Mouse (Mus musculus): ENCODE data around the gene Grap2. TPM values are rescaled to one million over a fixed set of nuclear protein-coding genes. Genes with fewer than 3 reads are reported as not detected.
A peak's percentile ranks its signal among the peaks of the same experiment; 100 is the strongest.

Grap2 gene
- polyA plus RNA-seq, 1 experiment from 2014 or later, result 19.1 TPM

DNA sequence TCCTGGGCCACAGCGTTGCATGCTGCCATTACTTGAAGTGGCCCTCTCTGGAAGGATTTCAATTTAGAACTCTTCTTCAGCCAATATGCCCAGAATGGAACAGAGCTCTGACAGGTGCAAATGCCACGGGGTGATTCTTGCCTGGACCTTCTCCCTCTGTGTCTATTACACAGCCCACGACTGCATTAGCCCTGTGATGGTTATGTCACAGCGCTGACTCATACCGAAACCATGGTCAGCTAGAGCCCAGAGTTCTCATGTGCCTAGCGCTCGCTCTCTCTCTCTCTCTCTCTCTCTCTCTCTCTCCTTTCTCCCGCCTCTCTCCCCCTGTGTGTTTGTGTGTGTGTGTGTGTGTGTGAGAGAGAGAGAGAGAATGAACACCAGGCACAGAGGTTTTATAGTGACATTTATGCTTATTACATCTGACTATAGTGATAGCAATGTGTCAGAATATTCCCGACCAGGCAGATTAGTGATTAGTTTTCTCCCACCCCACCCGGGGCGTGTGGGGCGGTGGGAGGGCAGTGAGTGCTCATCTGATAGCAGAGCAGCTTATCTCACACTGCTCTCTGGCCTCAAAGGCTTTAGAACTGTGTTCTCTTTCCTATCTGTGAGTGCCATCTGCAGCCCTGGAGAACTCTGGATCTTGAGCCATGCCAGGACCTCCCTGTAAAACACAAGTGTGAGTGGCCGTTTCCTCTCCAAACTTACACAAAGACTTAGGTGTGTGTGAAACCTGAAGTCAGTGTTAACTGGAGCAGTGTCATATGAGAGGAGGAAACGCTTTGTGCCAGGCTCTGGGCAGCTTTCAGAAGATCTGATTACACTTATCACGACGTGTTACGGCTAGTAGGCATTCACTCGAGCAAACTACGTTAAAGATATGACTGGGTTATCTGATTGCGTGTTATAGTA, 10.4 kb downstream of the Grap2 start:
- 41% methylated on average over 20 of the region's 20 CpGs for WGBS
- Histone ChIP-seq H3K4me1 (replicated peaks; ENCODE audit: control insufficient read depth, insufficient read depth, low read length) (peaks cover 5% of the 10 kb centered on the region), H3K27me3 (replicated peaks; ENCODE audit: control insufficient read depth, insufficient read depth, low read length) (peaks cover 12% of the 10 kb centered on the region), H3K4me3 (ENCODE audit: low read depth, low read length) (no peak overlapping the region), H3K27ac (ENCODE audit: low read depth, low read length) (no peak overlapping the region), H3K36me3 (ENCODE audit: control insufficient read depth, insufficient read depth, low read length) (no peaks in the 10 kb centered on the region), H3K9me3 (ENCODE audit: control insufficient read depth, low read length) (no peaks in the 10 kb centered on the region), H3K4me2 (peak overlapping the region; percentile 1; the same call in 1 of the 2 replicates), H3K9ac (ENCODE audit: low read depth, low read length) (no peak overlapping the region)
- DNase-seq (ENCODE audit: low spot score), result no peak
- ATAC-seq (replicated peaks; ENCODE audit: low FRiP score), result no peak

GRCm38 (mm10) chr15:80586296-80586695, 13.9 kb downstream of the Grap2 start:
- H3K4me1 ChIP-seq (replicated peaks; ENCODE audit: control insufficient read depth, insufficient read depth, low read length), result peaks cover 5% of the 10 kb centered on the region
- peaks cover 8% of the 10 kb centered on the region for H3K27me3 ChIP-seq (replicated peaks; ENCODE audit: control insufficient read depth, insufficient read depth, low read length)
- DNase-seq (ENCODE audit: low spot score), result no peak
- WGBS, result 52% methylated on average over 4 of the region's 4 CpGs
- ATAC-seq (replicated peaks; ENCODE audit: low FRiP score), result no peak
- no peak overlapping the region for H3K4me3 ChIP-seq (ENCODE audit: low read depth, low read length)
- no peak overlapping the region for H3K4me2 ChIP-seq
- no peak overlapping the region for H3K27ac ChIP-seq (ENCODE audit: low read depth, low read length)
- no peaks in the 10 kb centered on the region for H3K9me3 ChIP-seq (ENCODE audit: control insufficient read depth, low read length)
- no peaks in the 10 kb centered on the region for H3K36me3 ChIP-seq (ENCODE audit: control insufficient read depth, insufficient read depth, low read length)
- no peak overlapping the region for H3K9ac ChIP-seq (ENCODE audit: low read depth, low read length)

- ATAC-seq (replicated peaks; ENCODE audit: low FRiP score), result no peak
- DNase-seq (ENCODE audit: low spot score), result no peak
- Histone ChIP-seq H3K9ac (ENCODE audit: low read depth, low read length) (no peak overlapping the region), H3K36me3 (ENCODE audit: control insufficient read depth, insufficient read depth, low read length) (no peaks in the 10 kb centered on the region), H3K4me3 (ENCODE audit: low read depth, low read length) (no peak overlapping the region), H3K9me3 (ENCODE audit: control insufficient read depth, low read length) (no peaks in the 10 kb centered on the region), H3K27ac (ENCODE audit: low read depth, low read length) (no peak overlapping the region), H3K27me3 (replicated peaks; ENCODE audit: control insufficient read depth, insufficient read depth, low read length) (peaks cover 7% of the 10 kb centered on the region), H3K4me1 (replicated peaks; ENCODE audit: control insufficient read depth, insufficient read depth, low read length) (no peaks in the 10 kb centered on the region), H3K4me2 (no peak overlapping the region)
- 84% methylated on average over 5 of the region's 5 CpGs for WGBS
These were observed 18.2 kb downstream of the Grap2 start for GRCm38 (mm10) chr15:80590641-80591040.

- Histone ChIP-seq H3K9me3 (ENCODE audit: control insufficient read depth, low read length) (no peaks in the 10 kb centered on the region), H3K4me1 (replicated peaks; ENCODE audit: control insufficient read depth, insufficient read depth, low read length) (no peaks in the 10 kb centered on the region), H3K4me3 (ENCODE audit: low read depth, low read length) (no peak overlapping the region), H3K36me3 (ENCODE audit: control insufficient read depth, insufficient read depth, low read length) (no peaks in the 10 kb centered on the region), H3K27ac (ENCODE audit: low read depth, low read length) (no peak overlapping the region), H3K27me3 (replicated peaks; ENCODE audit: control insufficient read depth, insufficient read depth, low read length) (peaks cover 3% of the 10 kb centered on the region; the same call in 1 of the 2 replicates), H3K4me2 (no peak overlapping the region), H3K9ac (ENCODE audit: low read depth, low read length) (no peak overlapping the region)
- DNase-seq (ENCODE audit: low spot score) (no peak), ATAC-seq (replicated peaks; ENCODE audit: low FRiP score) (no peak)
- WGBS, result 85% methylated on average over 6 of the region's 6 CpGs
These were observed 20.3 kb downstream of the Grap2 start for GRCm38 (mm10) chr15:80592737-80593136.

GRCm38 (mm10) chr15:80593877-80594276, 21.5 kb downstream of the Grap2 start:
- Histone ChIP-seq H3K27ac (ENCODE audit: low read depth, low read length) (no peak overlapping the region), H3K9ac (ENCODE audit: low read depth, low read length) (no peak overlapping the region), H3K27me3 (replicated peaks; ENCODE audit: control insufficient read depth, insufficient read depth, low read length) (peaks cover 3% of the 10 kb centered on the region; the same call in 1 of the 2 replicates), H3K36me3 (ENCODE audit: control insufficient read depth, insufficient read depth, low read length) (no peaks in the 10 kb centered on the region), H3K4me2 (no peak overlapping the region), H3K4me1 (replicated peaks; ENCODE audit: control insufficient read depth, insufficient read depth, low read length) (no peaks in the 10 kb centered on the region; the same call in 1 of the 2 replicates), H3K9me3 (ENCODE audit: control insufficient read depth, low read length) (no peaks in the 10 kb centered on the region), H3K4me3 (ENCODE audit: low read depth, low read length) (no peak overlapping the region)
- DNase-seq (ENCODE audit: low spot score), result no peak
- ATAC-seq (replicated peaks; ENCODE audit: low FRiP score), result no peak
- 63% methylated on average over 5 of the region's 5 CpGs for WGBS

GRCm38 (mm10) chr15:80598750-80599149, 26.4 kb downstream of the Grap2 start:
- Histone ChIP-seq H3K27ac (ENCODE audit: low read depth, low read length) (no peak overlapping the region), H3K4me3 (ENCODE audit: low read depth, low read length) (no peak overlapping the region; the same call in 1 of the 2 replicates), H3K4me2 (peak overlapping the region; percentile 52), H3K27me3 (replicated peaks; ENCODE audit: control insufficient read depth, insufficient read depth, low read length) (no peaks in the 10 kb centered on the region), H3K9me3 (ENCODE audit: control insufficient read depth, low read length) (no peaks in the 10 kb centered on the region), H3K9ac (ENCODE audit: low read depth, low read length) (no peak overlapping the region), H3K4me1 (replicated peaks; ENCODE audit: control insufficient read depth, insufficient read depth, low read length) (peaks cover 5% of the 10 kb centered on the region), H3K36me3 (ENCODE audit: control insufficient read depth, insufficient read depth, low read length) (no peaks in the 10 kb centered on the region)
- DNase-seq (ENCODE audit: low spot score), result no peak
- 70% methylated on average over 12 of the region's 12 CpGs for WGBS
- no peak for ATAC-seq (replicated peaks; ENCODE audit: low FRiP score)

GRCm38 (mm10) chr15:80599213-80599750, 26.9 kb downstream of the Grap2 start:
- 27% methylated on average over 16 of the region's 16 CpGs for WGBS
- DNase-seq (ENCODE audit: low spot score) (peak; percentile 40), ATAC-seq (replicated peaks; ENCODE audit: low FRiP score) (peak; percentile 77)
- Histone ChIP-seq H3K4me1 (replicated peaks; ENCODE audit: control insufficient read depth, insufficient read depth, low read length) (peaks cover 5% of the 10 kb centered on the region), H3K9ac (ENCODE audit: low read depth, low read length) (no peak overlapping the region; the same call in 1 of the 2 replicates), H3K36me3 (ENCODE audit: control insufficient read depth, insufficient read depth, low read length) (no peaks in the 10 kb centered on the region), H3K27ac (ENCODE audit: low read depth, low read length) (0 out of 2 replicates have a peak overlapping the region, but pooled peaks have one; percentile 1), H3K9me3 (ENCODE audit: control insufficient read depth, low read length) (no peaks in the 10 kb centered on the region), H3K4me2 (peak overlapping the region; percentile 52), H3K4me3 (ENCODE audit: low read depth, low read length) (no peak overlapping the region; the same call in 1 of the 2 replicates), H3K27me3 (replicated peaks; ENCODE audit: control insufficient read depth, insufficient read depth, low read length) (no peaks in the 10 kb centered on the region)

DNA sequence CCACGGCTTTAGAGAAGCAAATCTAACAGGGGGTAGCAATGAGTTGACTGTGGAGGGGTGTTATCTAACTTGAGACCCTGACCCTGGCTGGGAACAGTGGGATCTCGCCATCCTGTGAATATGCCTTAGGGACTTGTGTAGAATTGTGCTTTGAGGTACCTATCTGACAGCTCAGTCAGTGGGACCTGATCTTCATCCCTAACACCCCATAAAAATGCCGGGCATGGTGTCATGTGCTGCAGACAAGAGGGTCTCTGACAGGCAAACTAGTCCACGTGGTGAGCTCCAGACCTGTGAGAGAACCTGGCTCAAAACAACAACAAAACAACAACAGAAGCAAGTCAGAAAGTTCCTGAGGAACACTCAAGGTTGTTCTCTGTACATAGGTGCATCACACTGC, 27.4 kb downstream of the Grap2 start:
- H3K27me3 ChIP-seq (replicated peaks; ENCODE audit: control insufficient read depth, insufficient read depth, low read length), result no peaks in the 10 kb centered on the region
- 0 out of 2 replicates have a peak overlapping the region, but pooled peaks have one; percentile 1 for H3K27ac ChIP-seq (ENCODE audit: low read depth, low read length)
- H3K4me3 ChIP-seq (ENCODE audit: low read depth, low read length), result no peak overlapping the region
- 66% methylated on average over 4 of the region's 4 CpGs for WGBS
- H3K4me1 ChIP-seq (replicated peaks; ENCODE audit: control insufficient read depth, insufficient read depth, low read length), result peaks cover 5% of the 10 kb centered on the region
- H3K36me3 ChIP-seq (ENCODE audit: control insufficient read depth, insufficient read depth, low read length), result no peaks in the 10 kb centered on the region
- H3K9ac ChIP-seq (ENCODE audit: low read depth, low read length), result peak overlapping the region; percentile 8; the same call in 1 of the 2 replicates
- peak overlapping the region; percentile 52 for H3K4me2 ChIP-seq
- H3K9me3 ChIP-seq (ENCODE audit: control insufficient read depth, low read length), result no peaks in the 10 kb centered on the region
- DNase-seq (ENCODE audit: low spot score), result no peak
- no peak for ATAC-seq (replicated peaks; ENCODE audit: low FRiP score)
